Mouse (Mus musculus) cerebellum, postnatal 25 days (tissue): ENCODE results near the gene Rab8a.

Source experiments
- DNase-seq, 2 experiments: peaks; one replicate each; pipeline ENCODE4 v3.0.0; 2021; ENCODE audit warnings: mixed read lengths in 2 of 2

Gene Rab8a

GRCm38 (mm10) chr8:72212751-72213150 lies 51.8 kb downstream of the Rab8a start, which contains the start of gene Cib3:
Gene Cib3 (minus strand): TSS chr8:72212837.
- no peak for DNase-seq

GRCm38 (mm10) chr8:72213536-72213935 lies 52.5 kb downstream of the Rab8a start, which contains the start of gene Gm11034:
Gene Gm11034 (minus strand): TSS chr8:72213636.
- no peak for DNase-seq

- DNase-seq, result no peak
Measured at GRCm38 (mm10) chr8:72215060-72215459, 54.1 kb downstream of the Rab8a start.

GRCm38 (mm10) chr8:72215871-72216270 lies 54.9 kb downstream of the Rab8a start:
- no peak for DNase-seq

- no peak for DNase-seq
Measured at GRCm38 (mm10) chr8:72218781-72219540, 58.0 kb downstream of the Rab8a start.

GRCm38 (mm10) chr8:72219541-72220363 lies 58.8 kb downstream of the Rab8a start, which contains the start of gene Fam32a:
Gene Fam32a (plus strand): TSS chr8:72219730.
- DNase-seq, result peak; percentile 84 to 90

- DNase-seq, result no peak
Measured at GRCm38 (mm10) chr8:72220758-72221157, 59.8 kb downstream of the Rab8a start.

- no peak for DNase-seq
Measured at GRCm38 (mm10) chr8:72222656-72223055, 61.7 kb downstream of the Rab8a start.
